Comparison of ENCODE assay signal across 8 mouse cellular contexts in the genomic region with DNA sequence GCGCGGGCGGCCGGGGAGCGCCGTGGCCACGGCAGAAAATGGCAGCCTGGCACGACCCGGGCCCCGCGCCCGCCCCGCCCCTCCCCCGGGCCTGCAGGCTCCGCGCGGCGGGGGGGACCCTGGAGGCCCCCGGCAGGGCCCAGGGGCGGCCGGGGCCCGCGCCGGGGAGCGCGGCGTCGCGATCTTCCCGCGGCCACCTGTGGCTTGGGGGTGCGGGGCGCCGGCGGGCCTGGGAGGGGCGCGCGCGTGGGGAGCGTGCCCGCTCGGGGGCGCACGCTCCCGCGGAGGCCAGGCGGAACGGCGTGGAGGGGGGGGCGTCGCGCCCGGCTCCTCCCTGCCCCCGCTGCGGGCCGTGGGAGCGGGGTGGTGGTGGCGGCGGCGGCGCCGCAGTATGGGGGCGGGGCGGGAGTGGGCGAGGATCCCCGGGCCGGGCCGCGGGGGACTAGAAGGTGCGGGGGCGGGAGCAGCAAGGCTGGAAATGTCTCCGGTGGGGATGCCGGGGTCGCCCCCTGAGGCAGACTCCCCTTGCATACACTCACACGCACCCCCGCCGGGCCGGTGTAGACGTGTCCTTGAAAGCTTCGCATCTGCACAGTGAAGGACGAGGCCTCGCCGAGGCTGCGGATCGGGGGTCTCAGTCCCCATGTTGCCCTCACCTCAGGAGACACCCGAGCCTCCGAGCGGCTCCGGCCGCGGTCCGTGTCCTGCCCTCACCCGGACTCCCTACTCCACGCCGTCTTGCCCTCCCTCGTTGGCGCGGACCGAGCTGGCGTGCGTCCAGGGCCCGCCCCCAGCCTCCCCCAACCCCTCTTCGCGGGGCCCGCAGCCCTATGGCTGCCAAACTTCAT. TPM values are rescaled to one million over a fixed set of nuclear protein-coding genes. Genes with fewer than 3 reads are reported as not detected.
A peak's percentile ranks its signal among the peaks of the same experiment; 100 is the strongest.
DNase-seq lines count a peak whose midpoint lies in the region; ATAC-seq and TF ChIP-seq lines count a peak whose summit lies in the region.

No protein-coding gene starts in this region.

- DNase-seq in 3T3-L1 (ENCODE audit: low read depth, low spot score) (peak; percentile 16), R1 (ENCODE audit: low read depth, low spot score) (peak; percentile 50)
- DNase-seq in embryo, embryonic 9.5 days (ENCODE audit: extremely low spot score) = peak; percentile 43
- DNase-seq in kidney, postnatal 0 days (ENCODE audit: low spot score) = peak; percentile 72
- peak; percentile 83 for DNase-seq in ovary, postnatal 14 days (ENCODE audit: low spot score)
- peak; percentile 83 for DNase-seq in thymus, postnatal 4 days

- under 1% methylated on average over 63 of the region's 105 CpGs for WGBS in heart, embryonic 13.5 days
- under 1% methylated on average over 77 of the region's 105 CpGs for WGBS in kidney, postnatal 0 days
- under 1% methylated on average over 74 of the region's 105 CpGs for WGBS in lung, embryonic 15.5 days

- H3K27me3 ChIP-seq in heart, embryonic 13.5 days (replicated peaks) = no peaks in the 10 kb centered on the region
- H3K27me3 ChIP-seq in kidney, postnatal 0 days (ENCODE audit: insufficient read depth, low read length) = no peaks in the 10 kb centered on the region
- H3K27me3 ChIP-seq in lung, embryonic 15.5 days = no peaks in the 10 kb centered on the region

- peak; percentile 14; the same call in 1 of the 2 replicates for ATAC-seq in heart, embryonic 13.5 days (ENCODE audit: extremely low read depth, insufficient number of reproducible peaks, low FRiP score, low TSS enrichment)
- peak; percentile 57 for ATAC-seq in kidney, postnatal 0 days (replicated peaks; ENCODE audit: low FRiP score, low read depth)
- ATAC-seq in lung, embryonic 15.5 days (ENCODE audit: borderline replicate concordance, extremely low read depth, low FRiP score, low TSS enrichment) = peak; percentile 39

- H3K36me3 ChIP-seq in heart, embryonic 13.5 days = peaks cover 3% of the 10 kb centered on the region; the same call in 1 of the 2 replicates
- no peaks in the 10 kb centered on the region for H3K36me3 ChIP-seq in kidney, postnatal 0 days (ENCODE audit: insufficient read depth, low read length)
- H3K36me3 ChIP-seq in lung, embryonic 15.5 days = no peaks in the 10 kb centered on the region

- peak overlapping the region; percentile 88 for H3K4me3 ChIP-seq in heart, embryonic 13.5 days
- H3K4me3 ChIP-seq in kidney, postnatal 0 days (replicated peaks; ENCODE audit: low read depth, low read length) = peak overlapping the region; percentile 97
- H3K4me3 ChIP-seq in lung, embryonic 15.5 days = peak overlapping the region; percentile 91

- no peak for TF ChIP-seq CTCF in kidney, postnatal 0 days (IDR thresholded peaks at IDR 0.05; ENCODE audit: low read depth)

- H3K9me3 ChIP-seq in heart, embryonic 13.5 days = no peaks in the 10 kb centered on the region
- H3K9me3 ChIP-seq in kidney, postnatal 0 days (replicated peaks; ENCODE audit: low read length) = no peaks in the 10 kb centered on the region
- no peaks in the 10 kb centered on the region for H3K9me3 ChIP-seq in lung, embryonic 15.5 days

- peak overlapping the region; percentile 98 for H3K27ac ChIP-seq in heart, embryonic 13.5 days (replicated peaks)
- H3K27ac ChIP-seq in kidney, postnatal 0 days = peak overlapping the region; percentile 98
- H3K27ac ChIP-seq in lung, embryonic 15.5 days = peak overlapping the region; percentile 97

- peaks cover 53% of the 10 kb centered on the region for H3K4me1 ChIP-seq in heart, embryonic 13.5 days
- H3K4me1 ChIP-seq in kidney, postnatal 0 days (replicated peaks; ENCODE audit: insufficient read depth, low read length) = peaks cover 40% of the 10 kb centered on the region
- peaks cover 51% of the 10 kb centered on the region for H3K4me1 ChIP-seq in lung, embryonic 15.5 days

- H3K9ac ChIP-seq in heart, embryonic 13.5 days = peak overlapping the region; percentile 98
- H3K9ac ChIP-seq in kidney, postnatal 0 days (ENCODE audit: low read depth, low read length) = peak overlapping the region; percentile 94
- H3K9ac ChIP-seq in lung, embryonic 15.5 days = peak overlapping the region; percentile 89

- peak overlapping the region; percentile 73 for H3K4me2 ChIP-seq in heart, embryonic 13.5 days
- peak overlapping the region; percentile 80 for H3K4me2 ChIP-seq in kidney, postnatal 0 days (ENCODE audit: low read length)
- H3K4me2 ChIP-seq in lung, embryonic 15.5 days = peak overlapping the region; percentile 61

RNA-seq across cellular contexts. Expression of a gene that starts 2.0 kb away (rescaled TPM):
- 94.2 and 108 TPM in 2 replicates for polyA plus RNA-seq in heart, embryonic 13.5 days (2015; fragmentation: Nextera tagmentation; extraction: Ambion mirVana)
- 96.5 and 112 TPM in 2 replicates for polyA plus RNA-seq in kidney, postnatal 0 days (2015; fragmentation: Nextera tagmentation; extraction: Ambion mirVana)
- 144 and 151 TPM in 2 replicates for polyA plus RNA-seq in lung, embryonic 15.5 days (2015; fragmentation: Nextera tagmentation; extraction: Ambion mirVana)

Comparison
In these comparisons a context has a peak if more than half of its experiments do, and no peak if none do; other contexts are left out.
1. Peak in every context shown above with its lines: DNase-seq, ATAC-seq, H3K4me3 ChIP-seq and H3K27ac ChIP-seq.
2. DNase-seq: peak in every context shown above with its lines; median percentile 83 in ovary, postnatal 14 days; 83 in thymus, postnatal 4 days; 72 in kidney, postnatal 0 days; 50 in R1; 43 in embryo, embryonic 9.5 days; 16 in 3T3-L1.